Mouse (Mus musculus): ENCODE data around the gene Taf13. TPM values are rescaled to one million over a fixed set of nuclear protein-coding genes. Genes with fewer than 3 reads are reported as not detected.
"Not testable (repeated sequence)": the region's sequence is repeated elsewhere in the genome, so short reads cannot be mapped to it uniquely, and the experiment has no call there.

The Taf13 gene
- polyA plus RNA-seq, 1 experiment from 2014 or later: 74.8 TPM

DNA sequence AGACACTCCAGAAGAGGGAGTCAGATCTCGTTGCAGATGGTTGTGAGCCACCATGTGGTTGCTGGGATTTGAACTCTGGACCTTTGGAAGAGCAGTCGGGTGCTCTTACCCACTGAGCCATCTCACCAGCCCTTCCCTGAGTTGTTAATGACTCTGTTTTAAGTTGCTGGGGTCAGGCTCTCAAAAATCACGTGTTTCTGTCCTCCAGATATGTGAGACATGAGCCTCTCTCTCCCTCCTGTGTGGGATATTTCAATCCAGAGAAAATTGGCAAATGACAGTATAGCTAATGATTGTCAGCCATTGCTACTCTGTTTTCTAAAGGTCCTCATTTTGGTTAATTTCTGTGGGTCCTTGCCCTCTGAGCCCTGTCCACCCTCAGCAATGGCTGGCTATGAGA lies 1.9 kb upstream of the Taf13 start:
- not testable (repeated sequence) for ATAC-seq (ENCODE audit: insufficient read depth, low FRiP score, low TSS enrichment); H3K27ac ChIP-seq (ENCODE audit: low read depth, low read length); H3K36me3 ChIP-seq (ENCODE audit: control insufficient read depth, insufficient read depth, low read length); H3K9me3 ChIP-seq (ENCODE audit: control insufficient read depth, low read length); H3K4me2 ChIP-seq (ENCODE audit: low read depth); H3K4me3 ChIP-seq (ENCODE audit: low read depth, low read length); DNase-seq (ENCODE audit: low spot score); H3K27me3 ChIP-seq (ENCODE audit: control insufficient read depth, insufficient read depth, low read length); H3K9ac ChIP-seq (ENCODE audit: low read length)
- WGBS: 61% methylated on average over 3 of the region's 3 CpGs
- H3K4me1 ChIP-seq (ENCODE audit: control insufficient read depth, insufficient read depth, low read length): peaks cover 13% of the 10 kb centered on the region

DNA sequence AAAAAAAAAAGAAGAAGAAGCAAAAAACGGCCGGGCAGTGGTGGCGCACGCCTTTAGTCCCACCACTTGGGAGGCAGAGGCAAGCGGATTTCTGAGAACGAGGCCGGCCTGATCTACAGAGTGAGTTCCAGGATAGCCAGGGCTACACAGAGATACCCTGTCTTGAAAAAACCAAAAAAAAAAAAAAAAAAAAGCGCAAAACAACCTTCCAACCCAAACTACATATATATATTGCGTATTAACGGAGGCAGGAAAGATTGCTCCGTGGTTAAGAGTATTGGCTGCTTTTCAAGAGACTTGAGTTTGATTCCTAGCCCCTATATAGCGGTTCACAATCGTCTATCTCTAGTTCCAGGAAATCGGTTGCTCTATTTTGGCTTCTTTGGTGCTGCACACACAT lies 685 bp upstream of the Taf13 start:
- H3K4me1 ChIP-seq (ENCODE audit: control insufficient read depth, insufficient read depth, low read length): peaks cover 13% of the 10 kb centered on the region
- no peak overlapping the region for H3K9ac ChIP-seq (ENCODE audit: low read length)
- no peak overlapping the region; the same call in 1 of the 2 replicates for H3K4me2 ChIP-seq (ENCODE audit: low read depth)
- peak overlapping the region; percentile 61; the same call in 1 of the 2 replicates for H3K4me3 ChIP-seq (ENCODE audit: low read depth, low read length)
- H3K9me3 ChIP-seq (ENCODE audit: control insufficient read depth, low read length): no peaks in the 10 kb centered on the region
- no peak overlapping the region for H3K27ac ChIP-seq (ENCODE audit: low read depth, low read length)
- DNase-seq (ENCODE audit: low spot score) (no peak), ATAC-seq (ENCODE audit: insufficient read depth, low FRiP score, low TSS enrichment) (no peak; the same call in 1 of the 2 replicates)
- 91% methylated on average over 14 of the region's 14 CpGs for WGBS
- no peaks in the 10 kb centered on the region for H3K36me3 ChIP-seq (ENCODE audit: control insufficient read depth, insufficient read depth, low read length)
- no peaks in the 10 kb centered on the region for H3K27me3 ChIP-seq (ENCODE audit: control insufficient read depth, insufficient read depth, low read length)

DNA sequence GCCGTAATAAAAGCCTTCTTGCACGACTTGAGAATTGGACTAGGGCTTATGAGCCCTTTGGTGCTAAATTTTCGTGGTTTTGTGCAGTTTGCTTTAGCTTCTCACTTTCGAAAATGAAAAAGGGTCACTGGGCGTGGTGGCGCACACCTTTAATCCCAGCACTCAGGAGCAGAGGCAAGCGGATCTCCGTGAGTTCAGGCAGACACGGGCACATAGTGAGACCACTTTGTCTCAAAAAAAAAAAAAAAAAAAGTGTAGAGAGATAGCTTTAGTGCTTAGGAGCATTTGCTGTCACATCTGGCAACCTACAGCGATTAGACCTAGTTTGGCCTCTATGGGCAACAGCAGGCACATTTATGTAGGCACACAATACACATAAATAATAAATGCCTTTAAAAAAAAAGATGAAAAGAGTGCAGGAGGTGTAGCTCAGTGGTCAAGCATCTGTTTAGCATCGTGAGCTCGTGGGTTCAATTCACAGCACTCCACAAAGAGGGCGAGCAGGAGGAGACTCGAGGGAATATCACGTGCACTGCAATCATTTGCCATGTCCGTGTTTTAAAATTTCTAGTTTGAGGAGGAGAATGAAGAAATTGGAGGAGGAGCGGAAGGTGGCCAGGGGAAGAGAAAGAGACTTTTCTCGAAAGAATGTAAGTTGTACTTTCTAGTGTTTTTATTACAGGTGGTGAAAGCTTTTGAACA lies 962 bp downstream of the Taf13 start:
- Histone ChIP-seq H3K9me3 (ENCODE audit: control insufficient read depth, low read length) (no peaks in the 10 kb centered on the region), H3K4me2 (ENCODE audit: low read depth) (peak overlapping the region; percentile 77), H3K27me3 (ENCODE audit: control insufficient read depth, insufficient read depth, low read length) (no peaks in the 10 kb centered on the region), H3K9ac (ENCODE audit: low read length) (peak overlapping the region; percentile 64), H3K4me3 (ENCODE audit: low read depth, low read length) (peak overlapping the region; percentile 61), H3K36me3 (ENCODE audit: control insufficient read depth, insufficient read depth, low read length) (no peaks in the 10 kb centered on the region), H3K4me1 (ENCODE audit: control insufficient read depth, insufficient read depth, low read length) (peaks cover 13% of the 10 kb centered on the region), H3K27ac (ENCODE audit: low read depth, low read length) (no peak overlapping the region)
- 49% methylated on average over 18 of the region's 18 CpGs for WGBS
- DNase-seq (ENCODE audit: low spot score) (no peak), ATAC-seq (ENCODE audit: insufficient read depth, low FRiP score, low TSS enrichment) (no peak)

DNA sequence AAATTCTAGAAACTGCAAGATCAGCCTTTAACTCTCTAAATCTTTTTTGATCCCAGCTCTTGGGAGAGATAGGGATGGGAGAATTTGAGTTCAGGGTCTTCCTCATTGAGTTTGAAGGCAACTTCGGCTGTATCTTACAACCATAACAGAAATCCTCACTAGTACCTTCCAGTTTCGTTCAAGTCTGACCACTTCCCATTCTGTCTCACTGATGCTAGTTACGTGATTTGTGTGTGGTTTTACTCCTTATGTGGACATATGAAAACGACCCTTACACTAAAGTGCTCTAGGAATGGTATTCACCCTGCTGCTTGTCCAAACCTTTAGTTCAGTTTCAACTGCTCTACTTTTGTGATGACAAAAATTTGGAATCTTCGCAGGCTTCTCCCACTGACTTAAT lies 2.5 kb downstream of the Taf13 start:
- H3K9ac ChIP-seq (ENCODE audit: low read length): no peak overlapping the region
- DNase-seq (ENCODE audit: low spot score) (no peak), ATAC-seq (ENCODE audit: insufficient read depth, low FRiP score, low TSS enrichment) (no peak)
- no peak overlapping the region for H3K4me3 ChIP-seq (ENCODE audit: low read depth, low read length)
- H3K27ac ChIP-seq (ENCODE audit: low read depth, low read length): no peak overlapping the region
- H3K4me2 ChIP-seq (ENCODE audit: low read depth): no peak overlapping the region
- no peaks in the 10 kb centered on the region; the same call in 1 of the 2 replicates for H3K36me3 ChIP-seq (ENCODE audit: control insufficient read depth, insufficient read depth, low read length)
- H3K9me3 ChIP-seq (ENCODE audit: control insufficient read depth, low read length): no peaks in the 10 kb centered on the region
- peaks cover 13% of the 10 kb centered on the region for H3K4me1 ChIP-seq (ENCODE audit: control insufficient read depth, insufficient read depth, low read length)
- 84% methylated on average over 5 of the region's 5 CpGs for WGBS
- no peaks in the 10 kb centered on the region for H3K27me3 ChIP-seq (ENCODE audit: control insufficient read depth, insufficient read depth, low read length)

DNA sequence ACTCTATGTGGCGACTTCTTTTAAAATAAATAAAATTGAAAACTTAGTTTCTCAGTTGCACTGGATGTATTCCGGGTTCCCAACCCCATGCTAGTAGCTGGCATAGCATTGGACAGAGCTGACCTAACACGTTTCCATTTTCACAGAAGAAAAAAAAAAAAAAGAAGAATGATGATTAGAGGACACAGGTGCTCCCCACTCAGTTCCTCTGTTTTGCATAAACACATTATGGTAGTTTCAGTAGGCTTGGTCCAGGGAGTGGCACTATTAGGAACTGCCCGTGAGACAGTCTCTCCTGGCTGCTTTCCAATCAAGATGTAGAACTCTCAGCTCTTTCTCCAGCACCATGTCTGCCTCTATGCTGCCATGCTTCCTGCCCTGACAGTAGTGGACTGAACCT lies 13.1 kb downstream of the Taf13 start:
- Histone ChIP-seq H3K4me1 (ENCODE audit: control insufficient read depth, insufficient read depth, low read length) (no peaks in the 10 kb centered on the region), H3K36me3 (ENCODE audit: control insufficient read depth, insufficient read depth, low read length) (no peaks in the 10 kb centered on the region), H3K9me3 (ENCODE audit: control insufficient read depth, low read length) (no peaks in the 10 kb centered on the region), H3K9ac (ENCODE audit: low read length) (no peak overlapping the region), H3K4me2 (ENCODE audit: low read depth) (no peak overlapping the region), H3K27me3 (ENCODE audit: control insufficient read depth, insufficient read depth, low read length) (no peaks in the 10 kb centered on the region), H3K4me3 (ENCODE audit: low read depth, low read length) (no peak overlapping the region), H3K27ac (ENCODE audit: low read depth, low read length) (no peak overlapping the region)
- WGBS: 85% methylated on average over 4 of the region's 4 CpGs
- DNase-seq (ENCODE audit: low spot score): no peak
- ATAC-seq (ENCODE audit: insufficient read depth, low FRiP score, low TSS enrichment): no peak

DNA sequence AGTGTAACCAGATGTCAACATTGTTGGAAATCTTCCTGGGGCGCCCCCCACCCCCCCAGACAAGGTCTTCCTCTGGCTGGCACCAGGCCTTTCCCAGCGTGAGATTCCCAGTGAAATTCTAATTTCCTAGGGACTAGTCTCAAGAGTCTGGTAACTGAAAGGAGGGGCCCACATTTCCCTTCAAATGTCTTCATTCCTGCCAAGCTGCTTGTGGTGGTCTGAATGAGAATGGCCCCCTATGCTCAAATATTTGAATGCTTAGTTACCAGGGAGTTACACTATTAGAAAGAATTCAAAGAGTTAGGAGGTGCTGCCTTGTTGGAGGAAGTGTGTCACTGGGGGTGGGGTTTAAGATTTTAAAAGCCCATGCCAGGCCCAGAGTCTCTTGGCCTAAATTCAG lies 16.9 kb downstream of the Taf13 start:
- WGBS: 22% methylated on average over 2 of the region's 2 CpGs
- no peak overlapping the region for H3K9ac ChIP-seq (ENCODE audit: low read length)
- H3K4me1 ChIP-seq (ENCODE audit: control insufficient read depth, insufficient read depth, low read length): peaks cover 3% of the 10 kb centered on the region; the same call in 1 of the 2 replicates
- H3K9me3 ChIP-seq (ENCODE audit: control insufficient read depth, low read length): no peaks in the 10 kb centered on the region
- no peak overlapping the region for H3K4me3 ChIP-seq (ENCODE audit: low read depth, low read length)
- no peaks in the 10 kb centered on the region for H3K36me3 ChIP-seq (ENCODE audit: control insufficient read depth, insufficient read depth, low read length)
- H3K4me2 ChIP-seq (ENCODE audit: low read depth): no peak overlapping the region
- no peaks in the 10 kb centered on the region for H3K27me3 ChIP-seq (ENCODE audit: control insufficient read depth, insufficient read depth, low read length)
- H3K27ac ChIP-seq (ENCODE audit: low read depth, low read length): no peak overlapping the region
- no peak for ATAC-seq (ENCODE audit: insufficient read depth, low FRiP score, low TSS enrichment)
- DNase-seq (ENCODE audit: low spot score): no peak

DNA sequence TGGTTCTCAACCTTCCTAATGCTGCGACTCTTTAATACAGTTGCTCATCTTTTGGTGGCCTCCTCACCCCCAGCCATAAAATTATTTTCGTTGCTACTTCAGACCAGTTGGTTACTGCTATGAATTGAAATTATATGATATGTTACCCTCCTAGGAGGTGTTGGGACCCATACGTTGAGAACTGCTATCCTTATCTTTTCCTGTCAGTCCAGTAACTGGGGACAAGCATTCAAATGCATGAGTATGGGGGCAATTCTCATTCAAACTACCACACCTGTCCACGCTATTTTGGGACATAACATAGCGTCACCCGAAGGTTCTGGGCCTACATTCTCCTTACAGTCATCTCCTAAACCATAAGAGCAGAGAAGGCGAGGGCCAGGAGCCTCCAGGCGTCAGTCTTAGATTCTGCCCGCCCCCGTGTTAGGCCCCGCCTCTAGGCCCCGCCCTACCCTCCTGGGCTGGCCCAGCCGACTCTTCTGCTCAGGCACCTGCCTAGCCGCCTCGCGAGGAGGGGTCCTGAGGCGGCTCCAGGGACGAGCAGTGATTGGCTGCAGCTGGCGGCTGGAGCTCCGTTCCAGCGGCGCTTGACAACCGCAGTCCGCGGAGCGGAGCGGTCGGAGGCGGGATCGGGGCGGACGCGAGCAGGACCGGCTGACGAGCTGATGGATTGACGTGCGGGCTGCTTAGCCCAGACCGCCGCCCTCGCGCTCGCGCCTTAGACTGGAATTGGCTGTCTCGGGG lies 19.5 kb downstream of the Taf13 start, which contains the start of gene Wdr47:
Gene Wdr47, plus strand, starts transcription at position 494 of the 744 bp plus-strand sequence.
- no peaks in the 10 kb centered on the region for H3K27me3 ChIP-seq (ENCODE audit: control insufficient read depth, insufficient read depth, low read length)
- ATAC-seq (ENCODE audit: insufficient read depth, low FRiP score, low TSS enrichment) (peak; percentile 99), DNase-seq (ENCODE audit: low spot score) (peak; percentile 97)
- no peaks in the 10 kb centered on the region for H3K9me3 ChIP-seq (ENCODE audit: control insufficient read depth, low read length)
- H3K4me2 ChIP-seq (ENCODE audit: low read depth): peak within 1 kb of the TSS; percentile 76
- H3K4me1 ChIP-seq (ENCODE audit: control insufficient read depth, insufficient read depth, low read length): peaks cover 3% of the 10 kb centered on the region; the same call in 1 of the 2 replicates
- peak within 1 kb of the TSS; percentile 89 for H3K27ac ChIP-seq (ENCODE audit: low read depth, low read length)
- WGBS: 6% methylated on average over 42 of the region's 44 CpGs
- H3K4me3 ChIP-seq (ENCODE audit: low read depth, low read length): peak within 1 kb of the TSS; percentile 95
- H3K9ac ChIP-seq (ENCODE audit: low read length): peak within 1 kb of the TSS; percentile 75
- no peaks in the 10 kb centered on the region for H3K36me3 ChIP-seq (ENCODE audit: control insufficient read depth, insufficient read depth, low read length)

DNA sequence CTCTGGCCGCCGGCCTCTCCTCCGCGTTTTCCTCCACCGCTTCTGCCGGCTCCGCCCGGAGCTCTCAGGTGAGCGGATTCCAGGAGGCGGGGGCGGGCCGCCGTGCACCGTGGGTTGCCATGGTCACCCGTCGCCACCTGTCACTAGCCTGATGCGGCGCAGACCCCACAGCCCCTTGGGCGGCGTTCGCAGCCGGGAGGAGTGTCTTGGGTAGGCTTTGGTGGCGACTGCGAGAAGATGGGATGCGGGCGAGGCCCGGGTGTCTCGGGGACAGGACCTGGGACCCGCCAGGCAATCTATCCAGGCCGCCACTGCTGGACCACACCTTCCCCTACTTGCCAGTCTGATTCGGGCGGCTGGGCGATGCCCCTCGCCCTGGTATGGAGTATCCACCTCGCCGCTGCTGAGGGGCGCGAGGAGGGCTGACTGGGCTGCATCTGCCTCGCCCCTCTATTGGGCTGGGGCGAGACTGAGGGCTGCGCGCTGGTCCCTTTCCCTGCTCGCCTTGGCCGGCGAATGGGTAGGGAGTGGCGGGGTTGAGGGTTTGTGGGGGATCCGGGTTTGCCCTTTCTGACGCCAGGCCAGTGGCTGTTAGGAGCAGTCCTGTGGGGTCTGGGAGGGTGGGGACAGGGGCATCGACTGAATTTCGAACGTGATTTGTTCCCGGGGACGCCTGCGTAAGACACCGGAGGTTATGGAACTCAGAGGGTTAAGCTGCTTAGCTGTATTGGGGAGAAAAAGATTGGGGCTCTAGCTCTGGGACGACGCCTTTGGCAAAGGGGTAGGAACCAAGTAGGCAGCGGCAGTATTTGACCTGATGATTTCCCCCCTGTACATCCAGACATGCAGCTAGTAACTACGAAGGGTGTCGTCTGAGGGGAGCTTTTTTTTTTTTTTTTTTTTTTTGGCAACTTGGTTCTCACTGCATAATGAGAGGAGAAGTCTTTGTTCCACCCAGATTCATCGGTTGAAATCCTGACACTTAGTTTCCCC lies 20.3 kb downstream of the Taf13 start:
- peak overlapping the region; percentile 89 for H3K27ac ChIP-seq (ENCODE audit: low read depth, low read length)
- H3K4me2 ChIP-seq (ENCODE audit: low read depth): peak overlapping the region; percentile 76
- H3K9ac ChIP-seq (ENCODE audit: low read length): peak overlapping the region; percentile 75
- H3K4me3 ChIP-seq (ENCODE audit: low read depth, low read length): peak overlapping the region; percentile 95
- no peaks in the 10 kb centered on the region for H3K27me3 ChIP-seq (ENCODE audit: control insufficient read depth, insufficient read depth, low read length)
- H3K36me3 ChIP-seq (ENCODE audit: control insufficient read depth, insufficient read depth, low read length): no peaks in the 10 kb centered on the region
- peak; percentile 79 for ATAC-seq (ENCODE audit: insufficient read depth, low FRiP score, low TSS enrichment)
- peak; percentile 54 for DNase-seq (ENCODE audit: low spot score)
- no peaks in the 10 kb centered on the region for H3K9me3 ChIP-seq (ENCODE audit: control insufficient read depth, low read length)
- WGBS: 0% methylated on average over 61 of the region's 61 CpGs
- H3K4me1 ChIP-seq (ENCODE audit: control insufficient read depth, insufficient read depth, low read length): peaks cover 3% of the 10 kb centered on the region; the same call in 1 of the 2 replicates

Measured in neural tube, embryonic 11.5 days (tissue).